Mouse (Mus musculus): Measurements from ENCODE around the gene Kcnj15. TPM values are rescaled to one million over a fixed set of nuclear protein-coding genes. Genes with fewer than 3 reads are reported as not detected.

Gene Kcnj15
- total RNA-seq (2014; rRNA removed) (0.05 and 0.11 TPM in 2 replicates), polyA plus RNA-seq (2015; fragmentation: Nextera tagmentation; extraction: Ambion mirVana) (0.30 and 0.34 TPM in 2 replicates)

- no peak for ATAC-seq
- TF ChIP-seq CTCF (IDR thresholded peaks at IDR 0.05; ENCODE audit: low read depth), result no peak
- H3K36me3 ChIP-seq (ENCODE audit: insufficient read depth, low read length), result no peaks in the 10 kb centered on the region
- WGBS, result 34% methylated on average over 6 of the region's 6 CpGs
- H3K27ac ChIP-seq, result no peak within 1 kb of the TSS
- no peak within 1 kb of the TSS for H3K4me2 ChIP-seq (ENCODE audit: low read depth, low read length)
- no peaks in the 10 kb centered on the region for H3K4me1 ChIP-seq (ENCODE audit: insufficient read depth, low read length)
- H3K9me3 ChIP-seq (ENCODE audit: low read length), result no peaks in the 10 kb centered on the region
- H3K27me3 ChIP-seq (ENCODE audit: insufficient read depth, low read length), result no peaks in the 10 kb centered on the region
- no peak within 1 kb of the TSS for H3K9ac ChIP-seq (replicated peaks; ENCODE audit: low read length)
- DNase-seq (ENCODE audit: low spot score), result no peak
- H3K4me3 ChIP-seq (ENCODE audit: low read length), result no peak within 1 kb of the TSS
Observed at GRCm38 (mm10) chr16:95257266-95257894, at the start of gene Kcnj15. Gene Kcnj15 (plus strand): TSS chr16:95257558.

DNA sequence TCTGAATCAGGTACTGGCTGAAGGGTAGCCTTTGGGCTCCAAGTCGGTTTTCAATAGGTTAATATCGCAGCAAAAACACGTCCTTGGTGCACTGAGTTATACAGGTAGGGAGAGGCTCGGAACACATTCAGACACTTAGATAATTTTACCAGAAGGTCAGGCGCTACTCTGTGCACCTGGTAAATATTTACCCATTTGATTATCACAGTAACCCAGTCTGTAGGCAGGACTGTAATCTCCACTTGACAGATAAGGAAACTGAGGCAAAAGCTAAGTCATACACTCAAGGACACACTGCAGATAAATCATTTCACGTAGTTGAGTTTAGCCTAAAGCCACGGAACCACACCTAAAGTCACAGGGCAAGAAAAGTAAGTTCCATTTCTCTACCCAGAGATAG, 49.1 kb upstream of the Kcnj15 start:
- H3K9ac ChIP-seq (replicated peaks; ENCODE audit: low read length), result no peak overlapping the region

GRCm38 (mm10) chr16:95209011-95209466, 48.3 kb upstream of the Kcnj15 start:
- Histone ChIP-seq H3K4me2 (ENCODE audit: low read depth, low read length) (no peak overlapping the region), H3K27me3 (ENCODE audit: insufficient read depth, low read length) (no peaks in the 10 kb centered on the region), H3K9ac (replicated peaks; ENCODE audit: low read length) (no peak overlapping the region), H3K36me3 (ENCODE audit: insufficient read depth, low read length) (no peaks in the 10 kb centered on the region), H3K9me3 (ENCODE audit: low read length) (no peaks in the 10 kb centered on the region), H3K27ac (no peak overlapping the region), H3K4me3 (ENCODE audit: low read length) (no peak overlapping the region), H3K4me1 (ENCODE audit: insufficient read depth, low read length) (no peaks in the 10 kb centered on the region)
- ATAC-seq (no peak), DNase-seq (ENCODE audit: low spot score) (peak; percentile 51)
- WGBS, result 38% methylated on average over 1 of the region's 1 CpGs
- peak; percentile 54 for TF ChIP-seq CTCF (IDR thresholded peaks at IDR 0.05; ENCODE audit: low read depth)

More for the DNA sequence above, 49.1 kb upstream of the Kcnj15 start:
- Histone ChIP-seq H3K27ac (no peak overlapping the region), H3K4me1 (ENCODE audit: insufficient read depth, low read length) (peaks cover 6% of the 10 kb centered on the region), H3K9me3 (ENCODE audit: low read length) (no peaks in the 10 kb centered on the region), H3K4me2 (ENCODE audit: low read depth, low read length) (no peak overlapping the region), H3K36me3 (ENCODE audit: insufficient read depth, low read length) (no peaks in the 10 kb centered on the region), H3K4me3 (ENCODE audit: low read length) (no peak overlapping the region), H3K27me3 (ENCODE audit: insufficient read depth, low read length) (no peaks in the 10 kb centered on the region)
- ATAC-seq (no peak), DNase-seq (ENCODE audit: low spot score) (no peak)
- TF ChIP-seq CTCF (IDR thresholded peaks at IDR 0.05; ENCODE audit: low read depth), result no peak
- 97% methylated on average over 7 of the region's 7 CpGs for WGBS

GRCm38 (mm10) chr16:95214251-95215197, 42.8 kb upstream of the Kcnj15 start:
- no peaks in the 10 kb centered on the region for H3K27me3 ChIP-seq (ENCODE audit: insufficient read depth, low read length)
- no peaks in the 10 kb centered on the region for H3K4me1 ChIP-seq (ENCODE audit: insufficient read depth, low read length)
- H3K27ac ChIP-seq, result no peak overlapping the region
- 75% methylated on average over 7 of the region's 7 CpGs for WGBS
- H3K9ac ChIP-seq (replicated peaks; ENCODE audit: low read length), result no peak overlapping the region
- H3K9me3 ChIP-seq (ENCODE audit: low read length), result no peaks in the 10 kb centered on the region
- no peak for DNase-seq (ENCODE audit: low spot score)
- ATAC-seq, result no peak
- H3K4me3 ChIP-seq (ENCODE audit: low read length), result no peak overlapping the region
- no peak overlapping the region for H3K4me2 ChIP-seq (ENCODE audit: low read depth, low read length)
- no peaks in the 10 kb centered on the region for H3K36me3 ChIP-seq (ENCODE audit: insufficient read depth, low read length)
- TF ChIP-seq CTCF (IDR thresholded peaks at IDR 0.05; ENCODE audit: low read depth), result no peak

GRCm38 (mm10) chr16:95215782-95216181, 41.6 kb upstream of the Kcnj15 start:
- no peaks in the 10 kb centered on the region for H3K4me1 ChIP-seq (ENCODE audit: insufficient read depth, low read length)
- no peak for ATAC-seq

GRCm38 (mm10) chr16:95216346-95216745, 41.0 kb upstream of the Kcnj15 start:
- no peak for ATAC-seq
- no peak overlapping the region for H3K9ac ChIP-seq (replicated peaks; ENCODE audit: low read length)
- no peaks in the 10 kb centered on the region for H3K36me3 ChIP-seq (ENCODE audit: insufficient read depth, low read length)
- H3K4me3 ChIP-seq (ENCODE audit: low read length), result no peak overlapping the region
- no peak for DNase-seq (ENCODE audit: low spot score)
- no peak for TF ChIP-seq CTCF (IDR thresholded peaks at IDR 0.05; ENCODE audit: low read depth)
- H3K4me1 ChIP-seq (ENCODE audit: insufficient read depth, low read length), result no peaks in the 10 kb centered on the region
- no peak overlapping the region for H3K4me2 ChIP-seq (ENCODE audit: low read depth, low read length)
- no peaks in the 10 kb centered on the region for H3K9me3 ChIP-seq (ENCODE audit: low read length)
- 88% methylated on average over 7 of the region's 7 CpGs for WGBS
- no peak overlapping the region for H3K27ac ChIP-seq
- H3K27me3 ChIP-seq (ENCODE audit: insufficient read depth, low read length), result no peaks in the 10 kb centered on the region

More at GRCm38 (mm10) chr16:95215782-95216181, 41.6 kb upstream of the Kcnj15 start:
- no peak for TF ChIP-seq CTCF (IDR thresholded peaks at IDR 0.05; ENCODE audit: low read depth)
- H3K4me3 ChIP-seq (ENCODE audit: low read length), result no peak overlapping the region
- H3K36me3 ChIP-seq (ENCODE audit: insufficient read depth, low read length), result no peaks in the 10 kb centered on the region
- 57% methylated on average over 9 of the region's 9 CpGs for WGBS
- no peak overlapping the region for H3K9ac ChIP-seq (replicated peaks; ENCODE audit: low read length)
- H3K4me2 ChIP-seq (ENCODE audit: low read depth, low read length), result no peak overlapping the region
- H3K9me3 ChIP-seq (ENCODE audit: low read length), result no peaks in the 10 kb centered on the region
- DNase-seq (ENCODE audit: low spot score), result no peak
- H3K27ac ChIP-seq, result no peak overlapping the region
- H3K27me3 ChIP-seq (ENCODE audit: insufficient read depth, low read length), result no peaks in the 10 kb centered on the region

Data from hindbrain, postnatal 0 days (tissue).